Mouse (Mus musculus) kidney, postnatal 25 days (tissue): ENCODE results near the gene Dolk.

ENCODE experiments used
- DNase-seq, 2 experiments: peaks; one replicate each; pipeline ENCODE4 v3.0.0; 2021; ENCODE audit warnings: mixed read lengths in 2 of 2

The Dolk gene

GRCm38 (mm10) chr2:30267466-30267865, 18.7 kb downstream of the Dolk start:
- DNase-seq: no peak

DNA sequence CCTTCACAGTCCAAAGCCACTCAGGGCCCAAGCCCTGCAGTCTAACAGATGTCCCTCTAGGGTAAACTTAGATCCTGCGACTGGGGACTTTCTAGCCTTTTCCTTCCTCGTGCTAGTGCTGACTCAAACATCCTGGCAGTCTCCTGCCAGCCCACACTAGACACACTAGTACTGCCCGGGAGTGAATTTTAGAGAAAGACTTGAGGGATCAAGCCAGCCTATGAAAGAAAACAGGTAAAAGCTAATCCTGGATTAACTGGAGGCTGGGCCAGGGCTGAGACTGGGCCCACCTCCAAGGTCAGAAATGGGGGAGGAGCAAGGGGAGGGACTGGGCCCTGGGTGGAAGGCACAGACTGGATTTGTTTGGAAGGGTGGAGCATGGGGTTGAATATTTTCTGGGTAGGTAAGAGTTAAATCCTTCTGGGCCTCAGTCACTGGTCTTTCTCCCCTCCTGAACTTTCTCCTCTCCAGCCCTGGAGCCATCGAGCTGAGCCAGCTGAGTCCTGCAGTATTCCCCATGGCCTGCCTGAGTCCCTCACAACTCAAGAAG, 19.7 kb downstream of the Dolk start:
- DNase-seq: peak; percentile 87 to 94

- peak; percentile 87 to 95 for DNase-seq
These were observed 20.3 kb downstream of the Dolk start, which contains the start of gene Phyhd1 for GRCm38 (mm10) chr2:30265767-30266253. TSS of gene Phyhd1 (plus strand) at chr2:30266203.

DNA sequence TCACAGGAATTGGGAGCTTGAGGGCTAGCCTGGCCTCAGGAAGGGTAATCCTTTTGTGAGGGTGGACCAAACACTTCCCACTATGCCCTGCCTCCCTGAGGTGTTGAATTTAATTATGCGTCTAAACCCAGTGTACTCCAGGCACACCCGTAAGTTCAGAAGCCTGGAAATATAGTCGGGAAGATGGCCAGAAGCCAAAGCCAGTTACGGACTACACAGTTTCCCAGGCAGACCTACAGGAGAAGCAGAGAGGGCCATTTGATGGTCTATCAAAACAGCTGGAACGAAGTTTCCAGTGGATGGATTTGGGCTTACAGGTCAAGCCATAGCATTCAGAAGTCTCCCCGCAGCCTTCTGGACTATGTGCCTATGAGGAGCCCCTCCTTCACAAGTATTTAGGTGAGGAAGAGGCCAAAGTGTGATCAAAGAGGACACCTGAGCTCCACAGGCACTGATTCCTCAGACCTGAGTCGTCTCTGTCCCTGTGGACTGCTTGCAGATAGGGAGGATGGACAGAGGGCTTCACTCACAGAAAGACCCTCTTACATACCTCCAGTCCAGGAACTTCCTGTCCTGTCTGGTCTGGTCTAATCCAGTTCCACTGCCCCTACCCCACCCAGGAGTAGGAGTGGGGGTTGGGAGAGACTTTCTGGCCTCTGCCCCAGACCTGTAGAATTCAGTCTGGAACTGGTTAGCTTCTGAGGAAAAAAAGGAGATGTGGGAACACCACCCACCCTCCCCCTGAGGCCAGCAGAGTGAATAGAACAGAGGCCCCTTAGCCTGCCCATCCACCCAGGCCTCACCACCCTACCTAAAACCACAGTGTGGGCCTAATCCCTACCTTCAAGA, 21.2 kb downstream of the Dolk start:
- peak; percentile 57 to 72 for DNase-seq

DNA sequence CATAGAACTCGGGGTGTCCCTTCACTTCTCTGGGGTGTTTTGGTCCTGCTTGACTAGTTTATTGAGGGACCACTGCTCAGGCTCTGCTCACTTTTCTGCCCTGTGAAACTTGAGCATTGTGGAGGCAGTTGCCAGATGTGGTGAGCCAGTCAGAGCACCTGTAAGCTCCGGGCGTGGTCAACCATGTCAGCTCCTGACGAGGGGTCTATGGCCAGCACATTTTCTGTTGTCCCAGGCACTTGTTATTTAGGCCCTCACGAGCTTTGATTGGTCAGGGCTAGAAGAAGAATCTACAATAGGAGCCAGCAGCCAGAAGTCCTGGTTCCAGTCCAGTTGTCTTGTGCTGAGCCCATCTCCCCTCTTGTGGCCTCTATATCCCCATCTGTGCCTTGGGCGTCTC, 22.3 kb downstream of the Dolk start:
- no peak for DNase-seq

GRCm38 (mm10) chr2:30262840-30263441, 23.2 kb downstream of the Dolk start:
- peak; percentile 85 to 88 for DNase-seq

DNA sequence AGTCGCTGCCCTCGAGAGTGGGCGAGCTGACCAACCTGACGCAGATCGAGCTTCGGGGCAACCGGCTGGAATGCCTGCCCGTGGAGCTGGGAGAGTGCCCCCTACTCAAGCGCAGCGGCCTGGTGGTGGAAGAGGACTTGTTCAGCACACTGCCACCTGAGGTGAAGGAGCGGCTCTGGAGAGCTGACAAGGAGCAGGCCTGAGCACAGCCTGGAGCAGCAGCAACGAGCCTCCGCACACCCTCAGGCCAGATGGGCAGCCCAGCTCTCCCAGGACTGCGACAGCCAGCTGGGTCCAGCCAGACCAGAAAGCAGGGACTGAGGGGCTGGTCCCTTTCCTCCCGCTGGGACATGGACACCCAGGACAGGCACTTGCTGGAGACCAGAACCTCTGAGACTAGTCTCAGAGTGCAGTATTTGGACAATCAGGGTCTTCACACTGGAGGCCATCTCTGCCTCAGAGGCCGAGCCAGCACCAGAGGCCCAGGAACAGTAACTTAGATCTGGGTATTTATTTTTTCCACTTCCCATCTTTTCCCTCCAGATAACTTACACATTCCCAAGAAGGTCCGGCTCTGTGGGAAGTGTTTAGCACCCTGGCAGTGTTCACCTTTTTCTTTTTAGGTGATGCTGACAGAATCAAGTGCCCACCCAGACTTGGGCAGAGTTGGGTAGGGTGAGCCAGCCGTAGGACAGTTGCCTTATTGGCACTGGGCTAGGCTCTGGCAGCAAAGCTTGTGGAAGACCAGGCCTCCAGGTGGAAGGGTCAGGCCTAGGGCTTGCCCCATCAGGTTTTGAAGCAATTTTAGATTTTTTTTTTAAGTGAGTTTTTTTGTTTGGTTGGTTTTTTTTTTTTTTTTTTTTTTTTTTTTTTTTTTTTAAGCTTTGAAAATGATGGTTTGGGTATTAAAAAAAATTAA, 24.0 kb downstream of the Dolk start:
- DNase-seq: no peak

GRCm38 (mm10) chr2:30261064-30261736, 24.9 kb downstream of the Dolk start:
- no peak for DNase-seq

DNA sequence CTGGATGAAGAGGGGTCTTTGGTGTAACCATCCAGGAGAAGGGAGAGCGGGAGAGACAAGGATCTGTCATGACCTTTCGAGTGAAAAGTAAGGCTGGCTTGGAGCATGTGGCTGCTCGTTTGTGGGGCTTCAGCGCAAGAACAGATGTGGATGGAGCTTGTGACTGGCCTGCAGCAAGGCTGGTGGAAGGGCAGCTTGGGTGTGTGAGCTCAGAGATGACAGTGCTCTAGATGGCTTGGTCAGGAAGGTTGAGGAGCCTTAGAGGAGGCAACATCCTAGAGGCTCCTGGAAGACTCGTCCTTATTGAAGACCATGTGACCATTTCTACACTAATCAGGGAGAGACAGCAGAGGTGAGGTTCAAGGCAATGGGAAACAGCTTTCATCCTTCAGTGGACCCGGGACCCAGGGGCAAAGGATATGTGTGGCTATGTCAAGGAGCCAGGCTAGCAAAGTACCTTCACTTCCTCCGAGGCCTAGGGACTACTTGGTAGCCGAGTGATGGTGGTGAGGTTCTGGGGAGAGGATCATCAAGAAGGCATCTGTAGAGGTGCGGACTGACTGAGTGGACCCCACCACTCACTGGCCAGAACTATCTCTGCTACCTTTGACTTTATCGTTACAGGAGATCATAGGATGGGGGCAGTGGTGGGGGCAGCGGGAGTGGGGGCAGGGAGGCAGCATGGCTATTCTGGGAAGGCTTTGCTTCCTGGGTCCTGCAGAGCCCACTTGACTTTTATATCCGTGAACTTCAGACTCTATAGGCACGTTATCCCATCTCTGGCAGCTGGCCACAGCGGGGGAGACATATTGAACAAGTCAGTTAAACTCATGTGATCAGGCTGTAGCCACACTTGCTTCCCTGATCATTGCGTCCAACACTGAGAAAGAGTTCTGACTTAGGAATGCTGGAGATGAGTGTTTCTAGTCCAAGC, 26.7 kb downstream of the Dolk start:
- DNase-seq: peak; percentile 42 to 70

GRCm38 (mm10) chr2:30258600-30258999, 27.5 kb downstream of the Dolk start:
- DNase-seq: peak; percentile 56 to 88

- no peak for DNase-seq
These were observed 28.3 kb downstream of the Dolk start for GRCm38 (mm10) chr2:30257699-30258460.

DNA sequence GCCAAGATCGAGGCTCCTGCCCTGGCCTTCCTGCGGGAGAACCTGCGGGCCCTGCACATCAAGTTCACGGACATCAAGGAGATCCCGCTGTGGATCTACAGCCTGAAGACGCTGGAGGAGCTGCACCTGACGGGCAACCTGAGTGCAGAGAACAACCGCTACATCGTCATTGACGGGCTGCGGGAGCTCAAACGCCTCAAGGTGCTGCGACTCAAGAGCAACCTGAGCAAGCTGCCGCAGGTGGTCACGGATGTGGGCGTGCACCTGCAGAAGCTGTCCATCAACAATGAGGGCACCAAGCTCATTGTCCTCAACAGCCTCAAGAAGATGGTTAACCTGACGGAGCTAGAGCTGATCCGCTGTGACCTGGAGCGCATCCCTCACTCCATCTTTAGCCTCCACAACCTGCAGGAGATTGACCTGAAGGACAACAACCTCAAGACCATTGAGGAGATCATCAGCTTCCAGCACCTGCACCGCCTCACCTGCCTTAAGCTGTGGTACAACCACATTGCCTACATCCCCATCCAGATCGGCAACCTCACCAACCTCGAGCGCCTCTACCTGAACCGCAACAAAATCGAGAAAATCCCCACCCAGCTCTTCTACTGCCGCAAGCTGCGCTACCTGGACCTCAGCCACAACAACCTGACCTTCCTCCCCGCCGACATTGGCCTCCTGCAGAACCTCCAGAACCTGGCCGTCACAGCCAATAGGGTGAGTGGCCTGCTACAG, 29.4 kb downstream of the Dolk start:
- no peak for DNase-seq

DNA sequence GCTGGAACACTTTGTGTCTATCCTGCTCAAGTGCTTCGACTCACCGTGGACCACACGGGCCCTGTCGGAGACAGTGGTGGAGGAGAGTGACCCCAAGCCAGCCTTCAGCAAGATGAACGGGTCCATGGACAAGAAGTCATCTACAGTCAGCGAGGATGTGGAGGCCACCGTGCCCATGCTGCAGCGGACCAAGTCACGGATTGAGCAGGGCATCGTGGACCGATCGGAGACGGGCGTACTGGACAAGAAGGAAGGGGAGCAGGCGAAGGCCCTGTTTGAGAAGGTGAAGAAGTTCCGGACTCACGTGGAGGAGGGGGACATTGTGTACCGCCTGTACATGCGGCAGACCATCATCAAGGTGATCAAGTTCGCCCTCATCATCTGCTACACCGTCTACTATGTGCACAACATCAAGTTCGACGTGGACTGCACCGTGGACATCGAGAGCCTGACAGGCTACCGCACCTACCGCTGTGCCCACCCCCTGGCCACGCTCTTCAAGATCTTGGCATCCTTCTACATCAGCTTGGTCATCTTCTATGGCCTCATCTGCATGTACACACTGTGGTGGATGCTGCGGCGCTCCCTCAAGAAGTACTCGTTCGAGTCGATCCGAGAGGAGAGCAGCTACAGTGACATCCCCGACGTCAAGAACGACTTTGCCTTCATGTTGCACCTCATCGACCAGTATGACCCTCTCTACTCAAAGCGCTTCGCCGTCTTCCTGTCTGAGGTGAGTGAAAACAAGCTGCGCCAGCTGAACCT, 30.3 kb downstream of the Dolk start:
- DNase-seq: no peak

- no peak for DNase-seq
These were observed 32.3 kb downstream of the Dolk start for GRCm38 (mm10) chr2:30253809-30254208.

GRCm38 (mm10) chr2:30252521-30252920, 33.6 kb downstream of the Dolk start:
- no peak for DNase-seq

GRCm38 (mm10) chr2:30251417-30252104, 34.6 kb downstream of the Dolk start:
- DNase-seq: peak; percentile 42 to 75

- DNase-seq: peak in 1 of 2 experiments; percentile 9
These were observed 35.7 kb downstream of the Dolk start for GRCm38 (mm10) chr2:30250166-30251128.
